Mouse (Mus musculus): ENCODE results near the gene Mttp.

GRCm38 (mm10) chr3:138110910-138111782 lies 33.6 kb downstream of the Mttp start:
- no peak for TF ChIP-seq CTCF (conservative IDR thresholded peaks at IDR 0.05; ENCODE audit: low read length)
- no peak for TF ChIP-seq NANOG (IDR thresholded peaks at IDR 0.05; ENCODE audit: borderline replicate concordance, low read length)
- no peak for TF ChIP-seq POU5F1 (IDR thresholded peaks at IDR 0.05; ENCODE audit: borderline replicate concordance, low read length)
